Mouse (Mus musculus) heart, postnatal 4 days (tissue): Measurements from ENCODE around the gene Pcif1. TPM values are rescaled to one million over a fixed set of nuclear protein-coding genes. Genes with fewer than 3 reads are reported as not detected.
"Not testable (repeated sequence)": the region's sequence is repeated elsewhere in the genome, so short reads cannot be mapped to it uniquely, and the experiment has no call there.

Experiments used
- DNase-seq: peaks from one replicate; pipeline ENCODE4 v3.0.0; 2021
- total RNA-seq, 2 experiments: library from RNA; stranded (reverse); gene quantifications; 2 replicates each; pipeline ENCODE4 v1.2.3; 2021

Gene Pcif1
- total RNA-seq, 2 experiments from 2014 or later, result 47.0 to 48.2 TPM

GRCm38 (mm10) chr2:164866741-164867551 lies 12.2 kb upstream of the Pcif1 start:
- DNase-seq, result peak; percentile 91

- no peak for DNase-seq
Observed at GRCm38 (mm10) chr2:164867566-164867965, 11.5 kb upstream of the Pcif1 start.

GRCm38 (mm10) chr2:164868491-164868890 lies 10.6 kb upstream of the Pcif1 start:
- no peak for DNase-seq

- no peak for DNase-seq
Observed at GRCm38 (mm10) chr2:164871602-164872303, 7.4 kb upstream of the Pcif1 start.

GRCm38 (mm10) chr2:164873621-164874020 lies 5.5 kb upstream of the Pcif1 start:
- no peak for DNase-seq

GRCm38 (mm10) chr2:164874239-164874769 lies 4.8 kb upstream of the Pcif1 start:
- peak; percentile 55 for DNase-seq

GRCm38 (mm10) chr2:164875648-164876047 lies 3.5 kb upstream of the Pcif1 start:
- not testable (repeated sequence) for DNase-seq

- DNase-seq, result not testable (repeated sequence)
Observed at GRCm38 (mm10) chr2:164877376-164878215, 1.5 kb upstream of the Pcif1 start.

- DNase-seq, result peak; percentile 68
Observed at GRCm38 (mm10) chr2:164878509-164879227, 436 bp upstream of the Pcif1 start.

- peak; percentile 96 for DNase-seq
Observed at GRCm38 (mm10) chr2:164879568-164880277, 619 bp downstream of the Pcif1 start.

GRCm38 (mm10) chr2:164882619-164883018 lies 3.5 kb downstream of the Pcif1 start:
- DNase-seq, result no peak

- peak; percentile 92 for DNase-seq
Observed at GRCm38 (mm10) chr2:164885788-164886187, 6.7 kb downstream of the Pcif1 start.

GRCm38 (mm10) chr2:164886617-164887016 lies 7.5 kb downstream of the Pcif1 start:
- DNase-seq, result no peak

GRCm38 (mm10) chr2:164888996-164889395 lies 9.9 kb downstream of the Pcif1 start:
- no peak for DNase-seq

GRCm38 (mm10) chr2:164889960-164890359 lies 10.9 kb downstream of the Pcif1 start:
- no peak for DNase-seq

- no peak for DNase-seq
Observed at GRCm38 (mm10) chr2:164890411-164891049, 11.4 kb downstream of the Pcif1 start.

- DNase-seq, result no peak
Observed at GRCm38 (mm10) chr2:164891056-164891834, 12.1 kb downstream of the Pcif1 start.

GRCm38 (mm10) chr2:164891908-164892695 lies 13.0 kb downstream of the Pcif1 start:
- DNase-seq, result no peak

- no peak for DNase-seq
Observed at GRCm38 (mm10) chr2:164892696-164893216, 13.7 kb downstream of the Pcif1 start.
